Mouse (Mus musculus) heart, embryonic 14.5 days (tissue): Measurements from ENCODE around the gene Usp5. TPM values are rescaled to one million over a fixed set of nuclear protein-coding genes. Genes with fewer than 3 reads are reported as not detected.

ENCODE experiments used
- ATAC-seq: fragments of 200-750 bp; cut with Nextera tagmentation; 2 replicates; pipeline ENCODE4 v1.8.0; 2017; ENCODE audit warnings: low read depth, moderate TSS enrichment; ENCODE audit not compliant: insufficient number of reproducible peaks, insufficient read depth, low FRiP score
- H3K27ac ChIP-seq, 2 experiments: fragments of 200-500 bp in 1 of 2; fragments of 300-500 bp in 1 of 2; sonication (generic) in 1 of 2; replicated peaks in 1 of 2; 2 replicates each; pipeline ENCODE4 v1.5.1; 2012 to 2014; ENCODE audit warnings: low read depth in 2 of 2, low read length in 2 of 2, control low read depth in 1 of 2, mild to moderate bottlenecking in 1 of 2, mixed read lengths in 1 of 2; ENCODE audit not compliant: control insufficient read depth in 1 of 2, insufficient read depth in 1 of 2
- H3K27me3 ChIP-seq: fragments of 300-500 bp; sonication (generic); 2 replicates; pipeline ENCODE4 v1.6.1; 2014; ENCODE audit warnings: mild to moderate bottlenecking, low read length, control low read depth; ENCODE audit not compliant: control insufficient read depth, insufficient read depth
- H3K36me3 ChIP-seq: fragments of 300-500 bp; sonication (generic); 2 replicates; pipeline ENCODE4 v1.6.1; 2014; ENCODE audit warnings: mild to moderate bottlenecking, control low read depth, low read length, mixed read lengths; ENCODE audit not compliant: control insufficient read depth, insufficient read depth
- H3K4me1 ChIP-seq, 2 experiments: fragments of 200-500 bp in 1 of 2; fragments of 300-500 bp in 1 of 2; sonication (generic) in 1 of 2; 2 replicates each; pipeline ENCODE4 v1.6.1; 2012 to 2014; ENCODE audit warnings: low read length in 2 of 2, control low read depth in 1 of 2, mixed read lengths in 1 of 2; ENCODE audit not compliant: control insufficient read depth in 2 of 2, insufficient read depth in 2 of 2
- H3K4me2 ChIP-seq: fragments of 300-500 bp; sonication (generic); 2 replicates; pipeline ENCODE4 v1.6.1; 2014; ENCODE audit warnings: mild to moderate bottlenecking, low read length
- H3K4me3 ChIP-seq, 2 experiments: fragments of 200-500 bp in 1 of 2; fragments of 300-500 bp in 1 of 2; sonication (generic) in 1 of 2; 2 replicates each; pipeline ENCODE4 v1.5.1; 2012 to 2014; ENCODE audit warnings: low read length in 2 of 2, mild to moderate bottlenecking in 2 of 2, control low read depth in 1 of 2, low read depth in 1 of 2, moderate library complexity in 1 of 2; ENCODE audit not compliant: control insufficient read depth in 1 of 2, insufficient read depth in 1 of 2
- H3K9ac ChIP-seq: fragments of 300-500 bp; sonication (generic); 2 replicates; pipeline ENCODE4 v1.6.1; 2014; ENCODE audit warnings: mild to moderate bottlenecking, low read length
- H3K9me3 ChIP-seq: fragments of 300-500 bp; sonication (generic); 2 replicates; pipeline ENCODE4 v1.6.1; 2016; ENCODE audit warnings: low read length, control low read depth; ENCODE audit not compliant: control insufficient read depth
- WGBS: fragments of 180-500 bp; shearing (Covaris S2); extraction: QIAGEN DNeasy Blood & Tissue Kit; methylation state at CpG from one replicate; pipeline ENCODE4 v1.1.7; 2014; 5-methylcytosine and 5-hydroxymethylcytosine counted together
- polyA plus RNA-seq: library from polyadenylated mRNA; unstranded; fragments of >200 nt; fragmentation: Nextera tagmentation; extraction: Ambion mirVana; gene quantifications from 2 replicates; pipeline ENCODE4 v1.2.1, GENCODE M21; 2014

Gene Usp5
- polyA plus RNA-seq, 1 experiment from 2014 or later, result 85.9 TPM

DNA sequence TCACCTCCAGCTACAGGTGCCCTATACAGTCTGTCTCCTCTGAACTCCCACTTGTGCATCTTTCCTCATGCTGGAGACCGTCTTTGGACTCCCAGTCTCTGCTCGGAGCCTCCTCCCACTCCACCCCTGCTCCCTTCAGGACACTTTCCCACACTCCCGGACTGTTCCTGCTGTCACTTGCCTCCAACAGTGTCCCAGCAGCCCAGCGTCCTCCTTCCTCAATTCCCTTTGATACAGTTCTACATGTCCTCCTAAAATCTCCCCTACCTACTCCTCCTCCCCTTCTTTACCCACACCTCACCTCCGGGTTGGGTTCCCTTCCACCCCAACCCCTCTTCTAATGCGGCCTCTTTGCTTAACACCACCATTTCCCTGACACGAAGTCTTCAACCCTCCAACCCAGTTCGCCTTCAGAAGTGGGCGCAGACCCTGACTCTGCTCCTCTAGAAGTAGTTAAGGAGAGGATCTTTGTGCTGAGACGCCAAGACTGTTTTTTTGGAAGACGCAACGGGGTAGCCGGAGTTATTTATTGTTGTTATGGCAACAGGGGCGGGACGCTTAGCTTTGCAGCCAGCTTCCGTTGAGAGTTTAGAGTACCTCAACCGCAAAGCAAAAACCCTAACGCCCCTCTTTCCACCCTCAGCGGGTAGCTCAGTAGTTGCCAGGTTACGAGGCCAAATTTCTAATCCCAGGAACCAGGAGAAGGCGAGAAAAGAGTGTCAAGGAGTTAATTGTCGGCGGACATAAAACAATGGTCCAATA lies 49.9 kb downstream of the Usp5 start, which contains the start of gene Lrrc23:
Gene Lrrc23, minus strand, starts transcription at position 506 of the 762 bp plus-strand sequence.
- Histone ChIP-seq H3K27ac (no peak within 1 kb of the TSS), H3K4me2 (peak within 1 kb of the TSS; percentile 77), H3K27me3 (peaks cover 21% of the 10 kb centered on the region), H3K9ac (peak within 1 kb of the TSS; percentile 68), H3K4me3 (peak within 1 kb of the TSS; percentile 43 to 44), H3K36me3 (no peaks in the 10 kb centered on the region), H3K4me1 (peaks cover 7 to 13% of the 10 kb centered on the region in 2 experiments; a peak in 3 of 4 replicates), H3K9me3 (no peaks in the 10 kb centered on the region)
- no peak for ATAC-seq
- WGBS, result 3% methylated on average over 23 of the region's 23 CpGs

DNA sequence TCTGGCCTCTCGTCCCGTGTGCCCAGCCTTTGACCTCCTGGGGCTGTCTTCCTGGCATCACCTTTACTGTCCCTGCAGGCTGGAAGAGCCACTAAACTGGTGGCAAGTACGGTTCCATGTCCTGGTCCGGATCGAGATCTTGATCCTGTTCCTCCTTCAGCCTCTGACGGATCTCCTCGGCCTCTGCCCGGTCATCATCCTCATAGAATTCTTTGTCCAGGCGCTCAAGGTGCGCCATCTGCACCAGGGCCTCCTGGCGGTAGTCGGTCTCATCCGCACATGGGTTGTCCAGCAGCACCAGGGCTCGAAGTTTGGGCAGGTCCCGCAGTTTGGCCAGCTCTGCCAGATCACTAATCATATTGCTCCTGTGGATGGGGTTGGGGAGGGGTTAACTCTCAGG lies 58.8 kb downstream of the Usp5 start:
- Histone ChIP-seq H3K27ac (no peak overlapping the region), H3K27me3 (peaks cover 4% of the 10 kb centered on the region; the same call in 1 of the 2 replicates)
- 75% methylated on average over 15 of the region's 15 CpGs for WGBS

DNA sequence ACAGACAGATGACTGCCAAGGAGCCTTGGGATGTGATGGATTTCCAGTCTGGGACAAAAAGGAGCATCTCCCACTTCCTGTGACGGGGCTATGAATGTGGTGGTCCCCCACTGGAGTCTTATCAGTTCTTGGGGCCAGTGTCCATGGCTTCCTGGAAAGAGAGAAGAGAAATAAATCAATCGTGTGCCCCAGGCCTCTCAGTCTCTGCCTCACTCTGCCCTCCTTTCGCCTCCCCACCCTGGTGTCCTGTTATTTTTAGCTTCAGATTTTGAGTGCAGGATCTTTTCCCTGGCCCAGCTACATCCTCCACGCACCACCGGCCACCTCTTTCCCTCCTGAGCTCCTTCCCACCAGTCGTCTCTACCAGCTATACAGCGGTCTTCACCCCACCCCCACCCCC lies 59.3 kb downstream of the Usp5 start:
- no peaks in the 10 kb centered on the region for H3K36me3 ChIP-seq
- 19% methylated on average over 7 of the region's 7 CpGs for WGBS
- no peak for ATAC-seq
- peaks cover 4% of the 10 kb centered on the region; the same call in 1 of the 2 replicates for H3K27me3 ChIP-seq
- peaks cover 21 to 24% of the 10 kb centered on the region in 2 experiments for H3K4me1 ChIP-seq
- no peaks in the 10 kb centered on the region for H3K9me3 ChIP-seq
- peak overlapping the region in 1 of 2 experiments; percentile 9; a peak in 1 of 4 replicates for H3K27ac ChIP-seq
- H3K9ac ChIP-seq, result peak overlapping the region; percentile 71
- H3K4me2 ChIP-seq, result peak overlapping the region; percentile 91
- peak overlapping the region; percentile 55 to 58; a peak in 3 of 4 replicates for H3K4me3 ChIP-seq

More for the DNA sequence above, 58.8 kb downstream of the Usp5 start:
- no peak overlapping the region for H3K4me3 ChIP-seq
- no peak overlapping the region for H3K9ac ChIP-seq
- H3K4me2 ChIP-seq, result no peak overlapping the region
- no peak for ATAC-seq
- H3K36me3 ChIP-seq, result no peaks in the 10 kb centered on the region
- H3K4me1 ChIP-seq, result peaks cover 21 to 24% of the 10 kb centered on the region in 2 experiments
- no peaks in the 10 kb centered on the region for H3K9me3 ChIP-seq

DNA sequence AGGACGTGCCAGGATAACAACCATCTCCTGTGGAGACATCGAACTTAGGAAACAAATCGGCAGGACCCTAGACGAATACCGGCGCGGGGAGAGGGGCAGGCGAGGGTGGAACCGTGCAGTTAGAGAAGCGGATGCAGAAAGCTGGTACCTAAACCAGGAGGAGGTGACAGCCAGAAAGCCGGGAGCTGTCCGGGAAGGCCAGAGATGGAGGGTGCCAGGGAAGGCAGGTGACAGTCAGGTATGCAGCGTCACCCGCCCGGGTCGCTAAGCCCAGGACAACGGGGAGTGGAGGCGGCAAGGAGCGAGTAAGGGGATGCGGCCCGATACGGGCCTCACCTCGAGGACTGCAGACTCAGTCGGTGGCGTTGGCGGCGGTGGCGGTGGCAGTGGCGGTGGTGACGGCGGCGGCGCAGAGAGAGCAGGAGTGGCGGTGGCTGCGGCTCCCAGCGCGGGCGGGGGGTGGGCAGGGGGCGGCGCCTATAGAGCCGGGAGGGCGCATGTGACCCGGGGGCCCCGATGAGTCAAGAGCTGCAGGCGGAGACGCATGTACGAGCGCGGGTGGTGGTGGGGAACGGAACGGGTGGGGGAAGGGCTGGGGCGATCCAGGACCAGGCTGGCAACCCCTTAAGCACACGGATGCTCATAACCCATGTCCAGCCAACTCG lies 60.1 kb downstream of the Usp5 start, which contains the start of gene Eno2:
Gene Eno2, minus strand, starts transcription at position 573 of the 665 bp plus-strand sequence.
- ATAC-seq, result peak; percentile 71
- peaks cover 4% of the 10 kb centered on the region; the same call in 1 of the 2 replicates for H3K27me3 ChIP-seq
- H3K9me3 ChIP-seq, result no peaks in the 10 kb centered on the region
- H3K36me3 ChIP-seq, result no peaks in the 10 kb centered on the region
- peak within 1 kb of the TSS; percentile 91 for H3K4me2 ChIP-seq
- peaks cover 21 to 24% of the 10 kb centered on the region in 2 experiments for H3K4me1 ChIP-seq
- WGBS, result under 1% methylated on average over 54 of the region's 54 CpGs
- H3K4me3 ChIP-seq, result peak within 1 kb of the TSS; percentile 55 to 58
- H3K9ac ChIP-seq, result peak within 1 kb of the TSS; percentile 71
- H3K27ac ChIP-seq, result peak within 1 kb of the TSS in 1 of 2 experiments; percentile 9; a peak in 1 of 4 replicates

DNA sequence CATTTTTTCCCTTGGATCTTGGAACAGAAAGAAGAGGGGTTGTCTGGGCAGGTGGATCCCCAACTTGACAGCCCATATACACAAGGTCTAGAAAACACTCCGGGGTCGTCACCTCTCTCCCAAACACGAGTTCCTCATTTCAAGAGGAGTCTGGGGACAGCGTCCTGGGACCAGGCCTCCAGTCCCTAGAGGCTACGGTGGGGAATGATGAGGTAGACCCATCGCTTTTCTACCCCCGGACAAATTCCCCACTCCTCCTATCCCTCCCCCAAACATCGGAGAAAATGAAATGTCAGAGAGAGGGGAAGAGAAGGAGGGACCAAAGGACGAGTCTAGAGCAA lies 60.6 kb downstream of the Usp5 start:
- 9% methylated on average over 9 of the region's 9 CpGs for WGBS
- H3K4me3 ChIP-seq, result peak overlapping the region; percentile 55 to 58

DNA sequence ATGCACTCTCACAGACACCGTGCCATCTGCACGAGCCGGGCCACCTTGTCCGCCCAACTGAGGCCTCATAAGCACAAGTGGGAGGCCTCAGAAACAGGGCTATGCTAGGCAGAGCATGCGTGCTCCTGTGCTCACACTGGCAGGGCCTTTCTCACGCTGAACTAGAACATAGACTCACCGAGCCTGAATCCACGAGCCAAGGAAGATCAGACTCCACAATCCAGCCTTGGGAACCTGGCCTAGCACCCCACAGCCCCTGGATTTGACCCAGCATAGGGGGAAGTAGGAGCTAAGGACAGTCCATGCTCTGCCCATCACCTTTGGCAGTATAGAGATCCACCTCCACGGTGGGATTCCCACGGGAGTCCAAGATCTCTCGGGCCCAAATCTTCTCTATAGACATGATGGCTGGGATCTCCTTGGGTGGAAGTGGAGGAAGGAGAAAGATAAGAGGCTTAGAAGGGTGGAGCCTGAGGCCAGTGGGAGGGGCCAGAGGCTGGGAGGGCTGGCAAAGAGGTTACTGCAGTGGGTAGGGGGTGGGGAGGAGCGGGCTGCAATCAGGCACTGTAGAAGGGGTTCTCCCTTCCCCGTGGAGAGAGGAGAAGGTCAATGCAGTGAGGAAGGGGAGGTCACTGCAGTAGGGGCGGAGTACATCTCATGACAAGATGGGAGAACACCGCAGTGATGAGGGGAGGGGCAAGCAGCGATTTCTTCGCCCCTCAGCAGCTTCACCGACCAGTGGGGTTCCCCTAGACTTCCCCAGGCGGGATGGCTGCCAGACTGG lies 61.2 kb downstream of the Usp5 start:
- Histone ChIP-seq H3K36me3 (no peaks in the 10 kb centered on the region), H3K4me1 (peaks cover 21 to 24% of the 10 kb centered on the region in 2 experiments), H3K4me3 (peak overlapping the region; percentile 55 to 58; a peak in 3 of 4 replicates), H3K27ac (0 out of 4 replicates have a peak overlapping the region, but pooled peaks of 1 of the 2 experiments have one; percentile 6), H3K27me3 (peaks cover 4% of the 10 kb centered on the region; the same call in 1 of the 2 replicates), H3K4me2 (peak overlapping the region; percentile 91), H3K9ac (0 out of 2 replicates have a peak overlapping the region, but pooled peaks have one; percentile 16), H3K9me3 (no peaks in the 10 kb centered on the region)
- ATAC-seq, result peak; percentile 33; the same call in 1 of the 2 replicates
- WGBS, result 27% methylated on average over 19 of the region's 19 CpGs

More for the DNA sequence above, 60.6 kb downstream of the Usp5 start:
- peak overlapping the region; percentile 91 for H3K4me2 ChIP-seq
- peak overlapping the region; percentile 71 for H3K9ac ChIP-seq
- H3K9me3 ChIP-seq, result no peaks in the 10 kb centered on the region
- no peak for ATAC-seq
- peaks cover 21 to 24% of the 10 kb centered on the region in 2 experiments for H3K4me1 ChIP-seq
- H3K27me3 ChIP-seq, result peaks cover 4% of the 10 kb centered on the region; the same call in 1 of the 2 replicates
- no peaks in the 10 kb centered on the region for H3K36me3 ChIP-seq
- H3K27ac ChIP-seq, result no peak overlapping the region

DNA sequence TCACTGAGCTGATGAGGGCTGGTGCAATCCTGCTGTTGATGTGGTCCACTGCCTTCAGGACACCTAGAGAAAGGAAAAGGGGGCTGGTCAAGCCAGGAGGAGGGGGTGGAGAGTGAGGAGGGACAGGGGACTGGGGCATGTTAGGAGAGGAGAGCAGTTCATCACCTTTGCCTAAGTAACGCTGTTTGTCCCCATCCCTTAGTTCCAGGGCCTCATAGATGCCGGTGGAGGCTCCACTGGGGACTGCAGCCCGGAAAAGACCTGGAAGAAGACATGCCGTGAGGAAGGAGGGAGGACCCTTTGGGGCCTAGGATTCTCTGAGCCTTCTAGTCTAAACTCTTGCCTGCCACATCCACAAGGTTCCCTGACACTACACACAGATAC lies 61.8 kb downstream of the Usp5 start:
- H3K4me1 ChIP-seq, result peaks cover 21 to 24% of the 10 kb centered on the region in 2 experiments
- ATAC-seq, result no peak
- H3K36me3 ChIP-seq, result no peaks in the 10 kb centered on the region
- WGBS, result 48% methylated on average over 4 of the region's 4 CpGs
- 0 out of 4 replicates have a peak overlapping the region, but pooled peaks of 1 of the 2 experiments have one; percentile 6 for H3K27ac ChIP-seq
- no peak overlapping the region for H3K4me2 ChIP-seq
- no peak overlapping the region for H3K4me3 ChIP-seq
- H3K27me3 ChIP-seq, result peaks cover 4% of the 10 kb centered on the region; the same call in 1 of the 2 replicates
- H3K9ac ChIP-seq, result 0 out of 2 replicates have a peak overlapping the region, but pooled peaks have one; percentile 16
- H3K9me3 ChIP-seq, result no peaks in the 10 kb centered on the region
